Comparison of ENCODE assay signal across 9 mouse cellular contexts in the genomic region with DNA sequence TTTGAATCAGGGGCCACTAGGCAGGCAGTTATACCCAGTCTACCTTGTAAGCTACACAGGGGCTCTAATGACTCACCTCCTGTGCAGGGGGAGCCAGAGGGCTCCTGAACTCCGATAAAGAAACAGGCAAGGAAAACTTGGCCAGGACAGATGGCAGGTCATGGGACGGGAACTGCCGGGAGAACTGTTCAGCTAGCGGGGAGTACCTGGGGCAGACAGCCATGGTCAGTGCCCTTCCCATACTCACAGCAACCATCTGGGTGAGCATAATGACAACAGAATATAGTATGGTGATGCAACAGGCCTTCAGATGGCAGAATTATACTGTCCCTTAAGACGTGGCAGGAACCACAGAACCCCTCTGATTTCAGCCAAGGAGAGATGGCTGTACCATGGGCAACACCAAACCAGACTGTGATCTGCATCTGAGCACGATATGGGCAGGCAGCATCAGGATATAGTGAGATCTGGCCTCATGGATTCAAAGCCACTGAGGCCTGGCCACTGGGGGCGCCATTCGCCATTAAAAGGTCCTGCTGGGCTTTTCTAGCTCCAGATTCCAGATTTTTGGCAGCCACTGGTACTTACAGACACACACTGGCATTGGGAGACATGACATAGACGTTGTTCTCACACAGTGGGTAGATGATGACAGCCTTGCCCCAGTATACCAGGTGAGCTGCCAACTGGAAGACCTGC. TPM values are rescaled to one million over a fixed set of nuclear protein-coding genes. Genes with fewer than 3 reads are reported as not detected.
A peak's percentile ranks its signal among the peaks of the same experiment; 100 is the strongest.
DNase-seq lines count a peak whose midpoint lies in the region; ATAC-seq lines count a peak whose summit lies in the region.
"Had no signal": no experiment of that assay in that cellular context is flagged by ENCODE, and none has a peak within 500 bp of the region (broad histone marks: within the 10 kb centered on the region; RNA-seq: fewer than 3 reads in every experiment).

No protein-coding gene starts in this region.

- intact Hi-C loops in heart, postnatal 25 days (cut with DNase I): no loop called here

- H3K4me1 ChIP-seq in heart, embryonic 13.5 days: peaks cover 36% of the 10 kb centered on the region
- H3K4me1 ChIP-seq in forebrain, embryonic 14.5 days (ENCODE audit: control insufficient read depth, insufficient read depth, low read length): peaks cover 22% of the 10 kb centered on the region
- peaks cover 17% of the 10 kb centered on the region for H3K4me1 ChIP-seq in midbrain, embryonic 16.5 days (ENCODE audit: control insufficient read depth, insufficient read depth, low read length)

- H3K4me3 ChIP-seq in heart, embryonic 13.5 days: no peak overlapping the region
- no peak overlapping the region for H3K4me3 ChIP-seq in forebrain, embryonic 14.5 days (ENCODE audit: low read depth, low read length)
- H3K4me3 ChIP-seq in midbrain, embryonic 16.5 days (ENCODE audit: low read depth, low read length): no peak overlapping the region

- H3K27ac ChIP-seq in heart, embryonic 13.5 days (replicated peaks): no peak overlapping the region
- H3K27ac ChIP-seq in forebrain, embryonic 14.5 days (ENCODE audit: low read depth, low read length): peak overlapping the region; percentile 78
- peak overlapping the region; percentile 72 for H3K27ac ChIP-seq in midbrain, embryonic 16.5 days (ENCODE audit: low read length)

- H3K27me3 ChIP-seq in heart, embryonic 13.5 days (replicated peaks): no peaks in the 10 kb centered on the region
- no peaks in the 10 kb centered on the region for H3K27me3 ChIP-seq in forebrain, embryonic 14.5 days (replicated peaks; ENCODE audit: control insufficient read depth, insufficient read depth, low read length)
- H3K27me3 ChIP-seq in midbrain, embryonic 16.5 days (ENCODE audit: control insufficient read depth, insufficient read depth, low read depth, low read length): no peaks in the 10 kb centered on the region

- peaks cover 82% of the 10 kb centered on the region for H3K36me3 ChIP-seq in heart, embryonic 13.5 days
- H3K36me3 ChIP-seq in forebrain, embryonic 14.5 days (ENCODE audit: control insufficient read depth, insufficient read depth, low read length): peaks cover 48% of the 10 kb centered on the region
- peaks cover 11% of the 10 kb centered on the region for H3K36me3 ChIP-seq in midbrain, embryonic 16.5 days (ENCODE audit: control insufficient read depth, insufficient read depth, low read length)

- WGBS in heart, embryonic 13.5 days: 60% methylated on average over 9 of the region's 9 CpGs
- 52% methylated on average over 9 of the region's 9 CpGs for WGBS in forebrain, embryonic 14.5 days
- 57% methylated on average over 9 of the region's 9 CpGs for WGBS in midbrain, embryonic 16.5 days

- H3K9me3 ChIP-seq in heart, embryonic 13.5 days: no peaks in the 10 kb centered on the region
- H3K9me3 ChIP-seq in forebrain, embryonic 14.5 days (replicated peaks; ENCODE audit: control insufficient read depth, low read length): no peaks in the 10 kb centered on the region
- no peaks in the 10 kb centered on the region for H3K9me3 ChIP-seq in midbrain, embryonic 16.5 days (replicated peaks; ENCODE audit: control insufficient read depth, low read length, poor library complexity, severe bottlenecking)

- no peak overlapping the region for H3K4me2 ChIP-seq in heart, embryonic 13.5 days
- H3K4me2 ChIP-seq in forebrain, embryonic 14.5 days (ENCODE audit: low read length): no peak overlapping the region
- H3K4me2 ChIP-seq in midbrain, embryonic 16.5 days (ENCODE audit: low read length): no peak overlapping the region

- no peak for DNase-seq in heart, postnatal 25 days (ENCODE audit: low spot score)
- DNase-seq in B cell, adult 2 months: peak; percentile 58 to 67
- peak; percentile 76 for DNase-seq in brain, adult 2 months (ENCODE audit: low read depth, low spot score)
- DNase-seq in forebrain, embryonic 14.5 days (ENCODE audit: low spot score): peak; percentile 73
- DNase-seq in layer of hippocampus, postnatal 10 days (ENCODE audit: low spot score in 2 of 2): peak; percentile 75 to 79
- no peak for DNase-seq in frontal cortex, postnatal 36 days (ENCODE audit: low spot score in 2 of 2)

- ATAC-seq in heart, embryonic 13.5 days (ENCODE audit: extremely low read depth, insufficient number of reproducible peaks, low FRiP score, low TSS enrichment): no peak
- ATAC-seq in forebrain, embryonic 14.5 days: no peak
- ATAC-seq in midbrain, embryonic 16.5 days: no peak

- H3K9ac ChIP-seq in heart, embryonic 13.5 days: peak overlapping the region; percentile 42; the same call in 1 of the 2 replicates
- H3K9ac ChIP-seq in forebrain, embryonic 14.5 days (ENCODE audit: low read length): no peak overlapping the region
- H3K9ac ChIP-seq in midbrain, embryonic 16.5 days (ENCODE audit: low read depth, low read length): no peak overlapping the region

RNA-seq across cellular contexts. Expression of a gene that starts 10.6 kb away (rescaled TPM):
- 19.7 and 21.2 TPM in 2 replicates for polyA plus RNA-seq in heart, embryonic 13.5 days (2015; fragmentation: Nextera tagmentation; extraction: Ambion mirVana)
- total RNA-seq in heart, postnatal 25 days (2021): 1 to 10 TPM; 5.1 to 6.0 TPM
- 31.2 and 32.6 TPM in 2 replicates for polyA plus RNA-seq in forebrain, embryonic 14.5 days (2014; fragmentation: Nextera tagmentation; extraction: Ambion mirVana)
- total RNA-seq in layer of hippocampus, postnatal 10 days (2021): 10 to 100 TPM; 18.5 to 20.7 TPM
- polyA plus RNA-seq in midbrain, embryonic 16.5 days (2015; fragmentation: Nextera tagmentation; extraction: Ambion mirVana): 36.1 and 41.7 TPM in 2 replicates

RNA-seq across cellular contexts. Expression of a gene that starts 14.8 kb away (rescaled TPM):
- 34.1 and 34.8 TPM in 2 replicates for polyA plus RNA-seq in heart, embryonic 13.5 days (2015; fragmentation: Nextera tagmentation; extraction: Ambion mirVana)
- total RNA-seq in heart, postnatal 25 days (2021): 10 to 100 TPM; 21.9 to 25.0 TPM
- polyA plus RNA-seq in forebrain, embryonic 14.5 days (2014; fragmentation: Nextera tagmentation; extraction: Ambion mirVana): 9.9 and 13.7 TPM in 2 replicates
- total RNA-seq in layer of hippocampus, postnatal 10 days (2021): 10 to 100 TPM; 25.9 to 32.8 TPM
- polyA plus RNA-seq in midbrain, embryonic 16.5 days (2015; fragmentation: Nextera tagmentation; extraction: Ambion mirVana): 18.5 and 24.0 TPM in 2 replicates

RNA-seq across cellular contexts. Expression of a gene that starts 30.6 kb away (rescaled TPM):
- 33.4 and 34.9 TPM in 2 replicates for polyA plus RNA-seq in heart, embryonic 13.5 days (2015; fragmentation: Nextera tagmentation; extraction: Ambion mirVana)
- 10 to 100 TPM; 26.8 to 29.8 TPM for total RNA-seq in heart, postnatal 25 days (2021)
- 27.9 and 28.1 TPM in 2 replicates for polyA plus RNA-seq in forebrain, embryonic 14.5 days (2014; fragmentation: Nextera tagmentation; extraction: Ambion mirVana)
- 10 to 100 TPM; 51.7 to 58.1 TPM for total RNA-seq in layer of hippocampus, postnatal 10 days (2021)
- polyA plus RNA-seq in midbrain, embryonic 16.5 days (2015; fragmentation: Nextera tagmentation; extraction: Ambion mirVana): 45.3 and 52.4 TPM in 2 replicates

RNA-seq across cellular contexts. Expression of a gene that starts 31.6 kb away (rescaled TPM):
- polyA plus RNA-seq in heart, embryonic 13.5 days (2015; fragmentation: Nextera tagmentation; extraction: Ambion mirVana): 44.9 and 46.7 TPM in 2 replicates
- 10 to 100 TPM; 11.1 to 12.4 TPM for total RNA-seq in heart, postnatal 25 days (2021)
- polyA plus RNA-seq in forebrain, embryonic 14.5 days (2014; fragmentation: Nextera tagmentation; extraction: Ambion mirVana): 59.8 and 67.0 TPM in 2 replicates
- total RNA-seq in layer of hippocampus, postnatal 10 days (2021): 10 to 100 TPM; 28.3 to 29.8 TPM
- polyA plus RNA-seq in midbrain, embryonic 16.5 days (2015; fragmentation: Nextera tagmentation; extraction: Ambion mirVana): 37.2 and 41.2 TPM in 2 replicates

RNA-seq across cellular contexts. Expression of a gene that starts 36.8 kb away (rescaled TPM):
- polyA plus RNA-seq in heart, embryonic 13.5 days (2015; fragmentation: Nextera tagmentation; extraction: Ambion mirVana): 0.15 TPM in 1 of 2 replicates, not detected in the other
- not detected for total RNA-seq in heart, postnatal 25 days (2021)
- not detected in 2 replicates for polyA plus RNA-seq in forebrain, embryonic 14.5 days (2014; fragmentation: Nextera tagmentation; extraction: Ambion mirVana)
- total RNA-seq in layer of hippocampus, postnatal 10 days (2021): not detected
- polyA plus RNA-seq in midbrain, embryonic 16.5 days (2015; fragmentation: Nextera tagmentation; extraction: Ambion mirVana): not detected in 2 replicates
- total RNA-seq: layer of hippocampus, postnatal 14 days had no signal

Comparison
In these comparisons a context has a peak if more than half of its experiments do, and no peak if none do; other contexts are left out.
1. DNase-seq: peak in B cell, adult 2 months (2 of 2), brain, adult 2 months (single experiment), forebrain, embryonic 14.5 days (single experiment) and layer of hippocampus, postnatal 10 days (2 of 2); none in heart, postnatal 25 days (single experiment) and frontal cortex, postnatal 36 days (0 of 2).